Mouse (Mus musculus): ENCODE results near the gene Tex14. TPM values are rescaled to one million over a fixed set of nuclear protein-coding genes. Genes with fewer than 3 reads are reported as not detected.

Tex14 gene
- polyA plus RNA-seq, 1 experiment from 2014 or later = 0.60 TPM

- H3K4me3 ChIP-seq (ENCODE audit: low read depth, low read length) = no peak overlapping the region
- H3K36me3 ChIP-seq (ENCODE audit: control insufficient read depth, insufficient read depth, low read length) = no peaks in the 10 kb centered on the region
- no peak overlapping the region for H3K27ac ChIP-seq (replicated peaks; ENCODE audit: low read depth, low read length)
- H3K27me3 ChIP-seq (ENCODE audit: control insufficient read depth, insufficient read depth, low read length) = no peaks in the 10 kb centered on the region
- 80% methylated on average over 5 of the region's 5 CpGs for WGBS
- DNase-seq (ENCODE audit: low spot score) (no peak), ATAC-seq (ENCODE audit: insufficient number of reproducible peaks, low FRiP score, low TSS enrichment, low read depth) (no peak)
- H3K4me2 ChIP-seq (ENCODE audit: low read depth, severe bottlenecking) = no peak overlapping the region
- H3K4me1 ChIP-seq (ENCODE audit: control insufficient read depth, insufficient read depth, low read length) = no peaks in the 10 kb centered on the region
- no peaks in the 10 kb centered on the region for H3K9me3 ChIP-seq (ENCODE audit: control insufficient read depth, low read length)
- H3K9ac ChIP-seq (ENCODE audit: low read length) = no peak overlapping the region
Measured at GRCm38 (mm10) chr11:87570743-87571142, 165.9 kb downstream of the Tex14 start.

- H3K9ac ChIP-seq (ENCODE audit: low read length) = no peak overlapping the region
- DNase-seq (ENCODE audit: low spot score) (no peak), ATAC-seq (ENCODE audit: insufficient number of reproducible peaks, low FRiP score, low TSS enrichment, low read depth) (no peak)
- H3K27ac ChIP-seq (replicated peaks; ENCODE audit: low read depth, low read length) = no peak overlapping the region
- no peak overlapping the region for H3K4me3 ChIP-seq (ENCODE audit: low read depth, low read length)
- H3K27me3 ChIP-seq (ENCODE audit: control insufficient read depth, insufficient read depth, low read length) = no peaks in the 10 kb centered on the region
- no peak overlapping the region for H3K4me2 ChIP-seq (ENCODE audit: low read depth, severe bottlenecking)
- 100% methylated on average over 1 of the region's 1 CpGs for WGBS
- no peaks in the 10 kb centered on the region for H3K4me1 ChIP-seq (ENCODE audit: control insufficient read depth, insufficient read depth, low read length)
- no peaks in the 10 kb centered on the region for H3K36me3 ChIP-seq (ENCODE audit: control insufficient read depth, insufficient read depth, low read length)
- H3K9me3 ChIP-seq (ENCODE audit: control insufficient read depth, low read length) = no peaks in the 10 kb centered on the region
Measured at GRCm38 (mm10) chr11:87571361-87571950, 166.6 kb downstream of the Tex14 start.

DNA sequence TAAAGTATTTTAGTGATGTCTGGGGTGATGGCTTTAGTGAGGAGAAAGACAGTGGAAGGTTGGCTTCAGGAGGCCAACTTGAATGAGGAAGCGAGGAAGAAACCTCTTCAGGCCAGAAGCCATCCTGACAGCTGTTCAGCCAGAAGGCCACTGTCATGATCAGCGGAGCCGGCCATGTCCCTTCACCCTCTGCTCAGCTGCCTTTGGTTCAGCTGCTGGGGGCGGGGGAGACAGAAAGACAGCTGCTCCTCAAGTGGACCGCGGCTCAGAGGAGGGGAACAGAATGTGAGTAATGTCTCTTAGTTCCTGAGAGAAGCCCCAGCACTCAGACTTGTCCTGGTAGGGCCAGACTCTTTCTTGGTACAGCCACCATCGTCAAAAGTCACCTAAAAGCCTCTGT is 168.9 kb downstream of the Tex14 start:
- Histone ChIP-seq H3K4me2 (ENCODE audit: low read depth, severe bottlenecking) (no peak overlapping the region), H3K9me3 (ENCODE audit: control insufficient read depth, low read length) (no peaks in the 10 kb centered on the region), H3K27me3 (ENCODE audit: control insufficient read depth, insufficient read depth, low read length) (no peaks in the 10 kb centered on the region), H3K27ac (replicated peaks; ENCODE audit: low read depth, low read length) (no peak overlapping the region), H3K9ac (ENCODE audit: low read length) (no peak overlapping the region), H3K4me3 (ENCODE audit: low read depth, low read length) (no peak overlapping the region), H3K36me3 (ENCODE audit: control insufficient read depth, insufficient read depth, low read length) (no peaks in the 10 kb centered on the region), H3K4me1 (ENCODE audit: control insufficient read depth, insufficient read depth, low read length) (peaks cover 12% of the 10 kb centered on the region; the same call in 1 of the 2 replicates)
- ATAC-seq (ENCODE audit: insufficient number of reproducible peaks, low FRiP score, low TSS enrichment, low read depth) (no peak), DNase-seq (ENCODE audit: low spot score) (no peak)
- WGBS = 86% methylated on average over 7 of the region's 7 CpGs

- Histone ChIP-seq H3K9me3 (ENCODE audit: control insufficient read depth, low read length) (no peaks in the 10 kb centered on the region), H3K4me2 (ENCODE audit: low read depth, severe bottlenecking) (no peak overlapping the region), H3K27me3 (ENCODE audit: control insufficient read depth, insufficient read depth, low read length) (no peaks in the 10 kb centered on the region), H3K36me3 (ENCODE audit: control insufficient read depth, insufficient read depth, low read length) (no peaks in the 10 kb centered on the region), H3K4me3 (ENCODE audit: low read depth, low read length) (no peak overlapping the region), H3K4me1 (ENCODE audit: control insufficient read depth, insufficient read depth, low read length) (peaks cover 12% of the 10 kb centered on the region; the same call in 1 of the 2 replicates), H3K27ac (replicated peaks; ENCODE audit: low read depth, low read length) (no peak overlapping the region), H3K9ac (ENCODE audit: low read length) (no peak overlapping the region)
- 76% methylated on average over 21 of the region's 21 CpGs for WGBS
- DNase-seq (ENCODE audit: low spot score) = no peak
- ATAC-seq (ENCODE audit: insufficient number of reproducible peaks, low FRiP score, low TSS enrichment, low read depth) = no peak
Measured at GRCm38 (mm10) chr11:87574520-87575180, 169.8 kb downstream of the Tex14 start.

DNA sequence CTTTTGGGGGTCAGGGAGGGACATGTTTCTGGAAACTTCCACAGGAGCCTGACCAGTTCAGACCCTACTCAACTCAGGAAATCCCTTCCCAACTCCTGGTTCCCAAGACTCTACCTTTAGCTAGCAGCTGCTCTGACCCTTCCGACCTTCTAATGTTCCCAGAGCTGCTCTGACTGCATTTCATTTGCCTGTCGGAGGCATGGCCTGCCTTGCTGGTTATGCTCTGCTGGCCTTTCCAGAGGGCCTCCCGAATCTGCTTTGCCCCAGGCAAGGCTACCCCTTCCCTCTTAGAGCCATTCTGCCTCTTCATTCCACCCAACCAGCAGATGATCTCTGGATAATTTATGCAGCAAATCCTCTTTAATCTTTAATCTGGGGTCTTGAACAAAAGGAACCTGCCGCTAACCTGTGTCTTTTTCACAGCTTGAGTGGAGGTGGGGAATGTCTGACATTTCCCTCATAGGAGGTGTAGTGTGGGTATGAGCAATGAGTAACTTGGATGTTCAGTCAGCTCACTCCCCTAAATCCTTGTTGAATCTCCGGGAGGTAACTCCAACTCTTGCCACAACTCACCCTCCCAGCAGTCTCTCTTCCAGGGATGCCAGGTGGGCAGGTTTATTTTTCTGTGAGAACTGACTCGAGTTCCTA is 172.9 kb downstream of the Tex14 start:
- no peak overlapping the region for H3K27ac ChIP-seq (replicated peaks; ENCODE audit: low read depth, low read length)
- WGBS = 18% methylated on average over 6 of the region's 6 CpGs

GRCm38 (mm10) chr11:87578249-87578962 is 173.5 kb downstream of the Tex14 start:
- peak; percentile 77 for DNase-seq (ENCODE audit: low spot score)
- H3K4me1 ChIP-seq (ENCODE audit: control insufficient read depth, insufficient read depth, low read length) = peaks cover 12% of the 10 kb centered on the region; the same call in 1 of the 2 replicates
- peak; percentile 66 for ATAC-seq (ENCODE audit: insufficient number of reproducible peaks, low FRiP score, low TSS enrichment, low read depth)
- H3K4me3 ChIP-seq (ENCODE audit: low read depth, low read length) = peak overlapping the region; percentile 57
- H3K9ac ChIP-seq (ENCODE audit: low read length) = peak overlapping the region; percentile 63
- H3K9me3 ChIP-seq (ENCODE audit: control insufficient read depth, low read length) = no peaks in the 10 kb centered on the region
- H3K4me2 ChIP-seq (ENCODE audit: low read depth, severe bottlenecking) = peak overlapping the region; percentile 97
- H3K36me3 ChIP-seq (ENCODE audit: control insufficient read depth, insufficient read depth, low read length) = no peaks in the 10 kb centered on the region
- H3K27me3 ChIP-seq (ENCODE audit: control insufficient read depth, insufficient read depth, low read length) = no peaks in the 10 kb centered on the region
- WGBS = under 1% methylated on average over 40 of the region's 40 CpGs
- H3K27ac ChIP-seq (replicated peaks; ENCODE audit: low read depth, low read length) = no peak overlapping the region

More for the DNA sequence above, 172.9 kb downstream of the Tex14 start:
- no peak overlapping the region for H3K9ac ChIP-seq (ENCODE audit: low read length)
- H3K27me3 ChIP-seq (ENCODE audit: control insufficient read depth, insufficient read depth, low read length) = no peaks in the 10 kb centered on the region
- peak overlapping the region; percentile 97 for H3K4me2 ChIP-seq (ENCODE audit: low read depth, severe bottlenecking)
- H3K4me1 ChIP-seq (ENCODE audit: control insufficient read depth, insufficient read depth, low read length) = peaks cover 12% of the 10 kb centered on the region; the same call in 1 of the 2 replicates
- peak overlapping the region; percentile 57 for H3K4me3 ChIP-seq (ENCODE audit: low read depth, low read length)
- H3K9me3 ChIP-seq (ENCODE audit: control insufficient read depth, low read length) = no peaks in the 10 kb centered on the region
- no peaks in the 10 kb centered on the region for H3K36me3 ChIP-seq (ENCODE audit: control insufficient read depth, insufficient read depth, low read length)
- DNase-seq (ENCODE audit: low spot score) = no peak
- no peak for ATAC-seq (ENCODE audit: insufficient number of reproducible peaks, low FRiP score, low TSS enrichment, low read depth)

DNA sequence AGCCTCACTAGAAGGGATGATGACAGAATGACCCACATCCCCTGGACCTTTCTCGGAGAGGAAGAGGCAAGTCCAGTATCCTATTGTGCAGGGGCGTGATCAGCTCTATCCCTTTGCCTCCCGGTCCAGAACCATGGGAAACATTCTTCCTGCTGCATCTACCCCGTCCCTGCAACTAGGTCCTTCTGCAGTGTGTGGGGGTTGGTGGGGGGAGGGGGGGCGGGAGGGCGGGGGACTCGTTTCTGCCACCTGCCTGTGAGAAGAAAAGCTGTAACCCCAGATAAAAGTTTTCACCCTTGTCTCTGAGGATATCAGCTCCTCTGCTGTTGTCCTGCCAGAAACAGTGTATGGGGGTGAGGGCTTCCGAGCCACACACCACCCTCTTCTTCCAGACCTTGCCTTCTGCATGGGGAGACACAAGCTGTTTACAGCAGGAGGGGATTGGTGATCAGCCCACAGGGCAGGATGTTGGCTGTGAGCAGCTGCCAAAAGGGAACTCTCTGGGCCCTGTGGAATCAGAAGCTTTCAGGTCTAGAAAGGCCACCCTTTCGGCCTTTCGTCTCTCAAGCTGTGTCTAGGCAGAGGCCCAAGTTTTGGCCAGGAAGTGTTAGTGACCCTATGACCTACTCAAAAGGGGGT is 174.2 kb downstream of the Tex14 start:
- Histone ChIP-seq H3K27me3 (ENCODE audit: control insufficient read depth, insufficient read depth, low read length) (no peaks in the 10 kb centered on the region), H3K27ac (replicated peaks; ENCODE audit: low read depth, low read length) (no peak overlapping the region), H3K9ac (ENCODE audit: low read length) (0 out of 2 replicates have a peak overlapping the region, but pooled peaks have one; percentile 63), H3K4me3 (ENCODE audit: low read depth, low read length) (peak overlapping the region; percentile 57), H3K4me2 (ENCODE audit: low read depth, severe bottlenecking) (peak overlapping the region; percentile 97), H3K4me1 (ENCODE audit: control insufficient read depth, insufficient read depth, low read length) (peaks cover 12% of the 10 kb centered on the region; the same call in 1 of the 2 replicates), H3K36me3 (ENCODE audit: control insufficient read depth, insufficient read depth, low read length) (no peaks in the 10 kb centered on the region), H3K9me3 (ENCODE audit: control insufficient read depth, low read length) (no peaks in the 10 kb centered on the region)
- DNase-seq (ENCODE audit: low spot score) (no peak), ATAC-seq (ENCODE audit: insufficient number of reproducible peaks, low FRiP score, low TSS enrichment, low read depth) (peak; percentile 29; the same call in 1 of the 2 replicates)
- 21% methylated on average over 10 of the region's 10 CpGs for WGBS

DNA sequence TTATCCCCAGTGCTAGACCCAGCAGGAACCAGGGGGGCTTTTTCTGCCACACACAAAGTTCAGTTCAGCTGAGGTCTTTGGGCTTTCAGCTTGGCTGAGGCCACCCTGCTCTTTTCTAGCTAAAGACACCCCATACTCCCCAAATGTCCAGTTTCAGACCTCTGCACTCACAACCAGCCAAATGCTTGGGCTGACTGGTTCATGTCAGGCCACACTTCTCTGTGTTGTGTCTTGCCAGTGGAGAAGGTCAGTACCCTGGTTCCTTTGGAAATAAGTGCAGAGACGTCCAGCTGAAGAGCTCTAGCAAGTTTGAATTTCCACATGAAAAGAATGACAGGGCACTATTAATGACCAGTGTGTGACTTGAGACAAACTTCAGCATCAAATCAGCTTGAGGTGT is 174.8 kb downstream of the Tex14 start:
- Histone ChIP-seq H3K4me1 (ENCODE audit: control insufficient read depth, insufficient read depth, low read length) (peaks cover 12% of the 10 kb centered on the region; the same call in 1 of the 2 replicates), H3K4me2 (ENCODE audit: low read depth, severe bottlenecking) (no peak overlapping the region)
- 54% methylated on average over 1 of the region's 1 CpGs for WGBS

More for the DNA sequence above, 174.8 kb downstream of the Tex14 start:
- H3K27ac ChIP-seq (replicated peaks; ENCODE audit: low read depth, low read length) = no peak overlapping the region
- H3K4me3 ChIP-seq (ENCODE audit: low read depth, low read length) = no peak overlapping the region
- H3K36me3 ChIP-seq (ENCODE audit: control insufficient read depth, insufficient read depth, low read length) = no peaks in the 10 kb centered on the region
- H3K9me3 ChIP-seq (ENCODE audit: control insufficient read depth, low read length) = no peaks in the 10 kb centered on the region
- H3K9ac ChIP-seq (ENCODE audit: low read length) = no peak overlapping the region
- no peak for DNase-seq (ENCODE audit: low spot score)
- H3K27me3 ChIP-seq (ENCODE audit: control insufficient read depth, insufficient read depth, low read length) = no peaks in the 10 kb centered on the region
- no peak for ATAC-seq (ENCODE audit: insufficient number of reproducible peaks, low FRiP score, low TSS enrichment, low read depth)
